Mouse (Mus musculus) lung, postnatal 0 days (tissue): ENCODE measurements around the gene Fxyd2.

ENCODE experiments used
- CTCF ChIP-seq: IDR thresholded peaks from 2 replicates; pipeline ENCODE4 v1.5.1; 2016; ENCODE audit warnings: antibody characterized with exemption, mild to moderate bottlenecking
- EP300 ChIP-seq: IDR thresholded peaks from 2 replicates; pipeline ENCODE4 v1.6.1; 2016; ENCODE audit warnings: antibody characterized with exemption, mild to moderate bottlenecking, control low read depth

- TF ChIP-seq CTCF (no peak), EP300 (no peak)
Measured at GRCm38 (mm10) chr9:45398336-45398735, 1.1 kb upstream of the Fxyd2 start.
